Comparison of ENCODE assay signal across 7 mouse cellular contexts in genomic region chr19:57543681-57544214, GRCm38 (mm10).
DNase-seq lines count a peak whose midpoint lies in the region; ATAC-seq and TF ChIP-seq lines count a peak whose summit lies in the region.

No protein-coding gene starts in this region.

- peak; percentile 42 for TF ChIP-seq CTCF in liver, postnatal 0 days (IDR thresholded peaks at IDR 0.05; ENCODE audit: low read depth)

- no peak for TF ChIP-seq EP300 in liver, postnatal 0 days (IDR thresholded peaks at IDR 0.05; ENCODE audit: low read depth)

- no peaks in the 10 kb centered on the region for H3K9me3 ChIP-seq in liver, postnatal 0 days (ENCODE audit: low read length)

- H3K27me3 ChIP-seq in liver, postnatal 0 days (ENCODE audit: insufficient read depth, low read length): no peaks in the 10 kb centered on the region

- peak; percentile 69 for DNase-seq in embryo, embryonic 10 days (ENCODE audit: low spot score)
- DNase-seq in gastrocnemius, postnatal 10 days: peak; percentile 26
- peak; percentile 46 to 60 for DNase-seq in kidney, postnatal 4 days
- no peak for DNase-seq in liver, postnatal 0 days
- peak; percentile 71 to 75 for DNase-seq in right cerebral cortex, adult 2 months (ENCODE audit: low spot score in 2 of 2)
- DNase-seq in adrenal gland, adult 18-20 months (ENCODE audit: low spot score in 2 of 2): no peak

- H3K9ac ChIP-seq in liver, postnatal 0 days (replicated peaks): no peak overlapping the region

- peak; percentile 96 for ATAC-seq in cerebellum, adult (ENCODE audit: insufficient number of reproducible peaks, low FRiP score, low TSS enrichment)
- ATAC-seq in liver, postnatal 0 days: no peak

- H3K36me3 ChIP-seq in liver, postnatal 0 days (replicated peaks; ENCODE audit: insufficient read depth, low read length): no peaks in the 10 kb centered on the region

- 56% methylated on average over 13 of the region's 13 CpGs for WGBS in liver, postnatal 0 days (ENCODE audit: insufficient replicate concordance)

- peak overlapping the region; percentile 50; the same call in 1 of the 2 replicates for H3K4me2 ChIP-seq in liver, postnatal 0 days (ENCODE audit: low read depth, low read length)

- peaks cover 3% of the 10 kb centered on the region; the same call in 1 of the 2 replicates for H3K4me1 ChIP-seq in liver, postnatal 0 days (ENCODE audit: insufficient read depth)

- 0 out of 2 replicates have a peak overlapping the region, but pooled peaks have one; percentile 11 for H3K4me3 ChIP-seq in liver, postnatal 0 days (ENCODE audit: low read depth, low read length)

- no peak overlapping the region for H3K27ac ChIP-seq in liver, postnatal 0 days (ENCODE audit: low read depth)

Comparison
In these comparisons a context has a peak if more than half of its experiments do, and no peak if none do; other contexts are left out.
1. DNase-seq: peak in embryo, embryonic 10 days (single experiment), gastrocnemius, postnatal 10 days (single experiment), kidney, postnatal 4 days (2 of 2) and right cerebral cortex, adult 2 months (2 of 2); none in liver, postnatal 0 days (single experiment) and adrenal gland, adult 18-20 months (0 of 2).